Mouse (Mus musculus): ENCODE results near the gene 4632433K11Rik. TPM values are rescaled to one million over a fixed set of nuclear protein-coding genes. Genes with fewer than 3 reads are reported as not detected.

Gene 4632433K11Rik
- polyA plus RNA-seq, 1 experiment, result not detected

DNA sequence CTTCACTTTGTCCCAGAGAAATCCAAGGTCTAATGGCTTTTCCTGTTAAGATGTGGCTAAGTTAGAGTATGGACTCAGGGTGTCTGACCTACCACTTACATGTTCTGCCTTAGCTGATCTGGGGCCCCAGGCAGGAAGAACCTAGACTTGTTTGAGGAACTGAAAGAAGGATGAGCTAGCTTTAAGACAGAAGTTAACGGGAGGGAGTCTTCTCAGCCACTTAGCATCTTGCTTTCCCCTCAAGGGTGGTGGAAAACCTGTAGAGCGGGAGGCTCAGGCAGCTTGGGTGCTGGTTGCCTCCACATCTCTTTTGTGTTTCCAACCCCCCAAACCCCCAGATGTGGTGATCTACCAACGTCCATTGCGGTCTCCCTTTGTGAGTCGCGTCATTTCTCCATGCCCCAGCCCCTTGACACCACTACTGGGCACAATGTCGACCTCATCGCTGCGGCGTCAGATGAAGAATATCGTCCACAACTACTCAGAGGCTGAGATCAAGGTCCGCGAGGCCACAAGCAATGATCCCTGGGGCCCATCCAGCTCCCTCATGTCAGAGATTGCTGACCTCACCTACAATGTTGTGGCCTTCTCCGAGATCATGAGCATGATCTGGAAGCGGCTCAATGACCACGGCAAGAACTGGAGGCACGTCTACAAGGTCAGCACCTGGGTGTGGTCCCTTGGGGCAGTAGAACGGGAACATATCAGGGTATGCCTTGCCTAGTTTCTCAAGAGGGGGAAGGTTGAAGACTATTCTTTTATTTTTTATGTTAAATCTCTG lies 49.6 kb downstream of the 4632433K11Rik start:
- Histone ChIP-seq H3K27me3 (replicated peaks) (no peaks in the 10 kb centered on the region), H3K9me3 (no peaks in the 10 kb centered on the region), H3K36me3 (replicated peaks; ENCODE audit: low read length) (peaks cover 71% of the 10 kb centered on the region), H3K4me1 (peaks cover 69% of the 10 kb centered on the region), H3K4me3 (replicated peaks) (peak overlapping the region; percentile 73)
- no peak for TF ChIP-seq GATA1 (IDR thresholded peaks at IDR 0.05; ENCODE audit: borderline replicate concordance, low read length)

Other genes starting within 250 kb of the 4632433K11Rik start
- gene Tmem238, start 244.5 kb upstream of the 4632433K11Rik start, polyA plus RNA-seq (2012; ENCODE audit: insufficient read depth, low replicate concordance), result 29.3 and 145 TPM in 2 replicates
- gene Rpl28, start 241.2 kb upstream of the 4632433K11Rik start, polyA plus RNA-seq (2012; ENCODE audit: insufficient read depth, low replicate concordance), result 3,598 and 12,997 TPM in 2 replicates
- 217 and 258 TPM in 2 replicates for gene Ube2s, start 221.5 kb upstream of the 4632433K11Rik start, polyA plus RNA-seq (2012; ENCODE audit: insufficient read depth, low replicate concordance)
- gene Shisa7, start 189.4 kb upstream of the 4632433K11Rik start, polyA plus RNA-seq (2012; ENCODE audit: insufficient read depth, low replicate concordance), result 0.07 TPM in 1 of 2 replicates, not detected in the other
- gene Isoc2b, start 163.9 kb upstream of the 4632433K11Rik start, polyA plus RNA-seq (2012; ENCODE audit: insufficient read depth, low replicate concordance), result 4.3 and 6.1 TPM in 2 replicates
- 7.2 and 17.1 TPM in 2 replicates for gene Isoc2a, start 157.0 kb upstream of the 4632433K11Rik start, polyA plus RNA-seq (2012; ENCODE audit: insufficient read depth, low replicate concordance)
- gene Gm36210, start 127.6 kb upstream of the 4632433K11Rik start, polyA plus RNA-seq (2012; ENCODE audit: insufficient read depth, low replicate concordance), result not detected in 2 replicates
- 33.6 and 53.4 TPM in 2 replicates for gene Zfp628, start 118.9 kb upstream of the 4632433K11Rik start, polyA plus RNA-seq (2012; ENCODE audit: insufficient read depth, low replicate concordance)
- 0.51 TPM in 1 of 2 replicates, not detected in the other for gene Nat14, start 112.1 kb upstream of the 4632433K11Rik start, polyA plus RNA-seq (2012; ENCODE audit: insufficient read depth, low replicate concordance)
- 0.09 and 1.5 TPM in 2 replicates for gene Ssc5d, start 108.3 kb upstream of the 4632433K11Rik start, polyA plus RNA-seq (2012; ENCODE audit: insufficient read depth, low replicate concordance)
- gene Sbk2, start 69.7 kb upstream of the 4632433K11Rik start, polyA plus RNA-seq (2012; ENCODE audit: insufficient read depth, low replicate concordance), result 1.3 TPM in 1 of 2 replicates, not detected in the other
- gene Sbk3, start 63.0 kb upstream of the 4632433K11Rik start, polyA plus RNA-seq (2012; ENCODE audit: insufficient read depth, low replicate concordance), result 0.06 TPM in 1 of 2 replicates, not detected in the other
- gene Zfp579, start 38.0 kb upstream of the 4632433K11Rik start, polyA plus RNA-seq (2012; ENCODE audit: insufficient read depth, low replicate concordance), result 48.1 and 103 TPM in 2 replicates
- gene Zfp524, start 19.7 kb upstream of the 4632433K11Rik start, polyA plus RNA-seq (2012; ENCODE audit: insufficient read depth, low replicate concordance), result 68.6 and 88.3 TPM in 2 replicates
- 17.2 and 28.0 TPM in 2 replicates for gene Fiz1, start 19.4 kb upstream of the 4632433K11Rik start, polyA plus RNA-seq (2012; ENCODE audit: insufficient read depth, low replicate concordance)
- not detected in 2 replicates for gene Gm44973, start 18.6 kb upstream of the 4632433K11Rik start, polyA plus RNA-seq (2012; ENCODE audit: insufficient read depth, low replicate concordance)
- gene Zfp865, start 13.7 kb upstream of the 4632433K11Rik start, polyA plus RNA-seq (2012; ENCODE audit: insufficient read depth, low replicate concordance), result 30.6 and 81.9 TPM in 2 replicates
- gene Ccdc106, start 13.6 kb upstream of the 4632433K11Rik start, polyA plus RNA-seq (2012; ENCODE audit: insufficient read depth, low replicate concordance), result 7.3 and 34.4 TPM in 2 replicates
- 0.96 and 6.5 TPM in 2 replicates for gene Zfp784, start 4.3 kb downstream of the 4632433K11Rik start, polyA plus RNA-seq (2012; ENCODE audit: insufficient read depth, low replicate concordance)
- gene Zfp580, start 17.4 kb downstream of the 4632433K11Rik start, polyA plus RNA-seq (2012; ENCODE audit: insufficient read depth, low replicate concordance), result 58.5 and 224 TPM in 2 replicates
- 251 and 262 TPM in 2 replicates for gene U2af2, start 28.0 kb downstream of the 4632433K11Rik start, polyA plus RNA-seq (2012; ENCODE audit: insufficient read depth, low replicate concordance)
- gene Epn1, start 46.1 kb downstream of the 4632433K11Rik start, polyA plus RNA-seq (2012; ENCODE audit: insufficient read depth, low replicate concordance), result 687 and 1,038 TPM in 2 replicates
- gene Rfpl4, start 82.8 kb downstream of the 4632433K11Rik start, polyA plus RNA-seq (2012; ENCODE audit: insufficient read depth, low replicate concordance), result not detected in 2 replicates
- gene Rasl2-9, start 91.8 kb downstream of the 4632433K11Rik start, polyA plus RNA-seq (2012; ENCODE audit: insufficient read depth, low replicate concordance), result not detected in 2 replicates
- not detected in 2 replicates for gene Vmn1r55, start 115.6 kb downstream of the 4632433K11Rik start, polyA plus RNA-seq (2012; ENCODE audit: insufficient read depth, low replicate concordance)
- not detected in 2 replicates for gene Vmn1r56, start 162.6 kb downstream of the 4632433K11Rik start, polyA plus RNA-seq (2012; ENCODE audit: insufficient read depth, low replicate concordance)
- gene Vmn1r57, start 184.4 kb downstream of the 4632433K11Rik start, polyA plus RNA-seq (2012; ENCODE audit: insufficient read depth, low replicate concordance), result not detected in 2 replicates